Mouse (Mus musculus): ENCODE measurements around the gene Spef1. TPM values are rescaled to one million over a fixed set of nuclear protein-coding genes. Genes with fewer than 3 reads are reported as not detected.
A peak's percentile ranks its signal among the peaks of the same experiment; 100 is the strongest.

Spef1 gene
- total RNA-seq, 4 experiments from 2014 or later: 4.4 to 6.2 (median 4.9) TPM

DNA sequence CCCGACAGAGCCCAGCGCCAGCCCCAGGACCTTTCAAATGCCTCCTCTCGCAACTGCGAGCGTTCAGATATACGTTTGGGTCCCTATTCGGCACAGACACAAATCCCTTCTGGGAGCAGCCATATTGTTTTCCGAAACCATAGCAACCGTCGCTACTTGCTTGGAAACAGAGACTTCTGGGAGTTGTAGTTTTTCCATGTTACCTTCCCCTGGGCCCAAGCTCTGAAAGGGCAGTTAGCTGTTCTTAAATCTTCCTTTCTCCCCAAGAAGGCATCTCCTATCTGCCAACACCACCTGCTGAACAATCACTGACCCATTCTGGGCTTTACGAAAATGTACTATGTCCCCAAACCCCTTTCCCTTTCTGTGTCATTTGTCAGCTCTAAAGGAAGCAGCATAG lies 12.4 kb downstream of the Spef1 start:
- DNase-seq (ENCODE audit: low spot score): peak; percentile 81

DNA sequence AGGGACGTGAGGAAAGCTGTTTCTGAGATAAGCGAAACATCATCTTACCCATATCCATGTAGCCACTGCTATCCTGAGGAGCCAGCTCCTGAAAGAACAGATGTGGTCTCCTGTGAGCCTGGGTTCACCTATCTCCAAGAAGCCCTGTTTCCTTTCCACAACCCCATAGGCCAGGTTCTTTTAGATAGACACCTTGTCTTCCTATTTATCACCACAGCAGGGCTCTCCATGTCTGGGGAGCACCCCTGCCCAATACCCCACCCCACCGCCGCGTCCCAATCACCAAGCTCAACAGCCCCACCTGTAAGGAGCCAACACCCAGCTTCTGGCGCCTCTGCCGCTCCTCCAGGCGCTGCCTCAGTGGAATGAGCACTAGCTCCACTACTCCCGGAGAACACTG lies 14.8 kb downstream of the Spef1 start:
- DNase-seq (ENCODE audit: low spot score): no peak

DNA sequence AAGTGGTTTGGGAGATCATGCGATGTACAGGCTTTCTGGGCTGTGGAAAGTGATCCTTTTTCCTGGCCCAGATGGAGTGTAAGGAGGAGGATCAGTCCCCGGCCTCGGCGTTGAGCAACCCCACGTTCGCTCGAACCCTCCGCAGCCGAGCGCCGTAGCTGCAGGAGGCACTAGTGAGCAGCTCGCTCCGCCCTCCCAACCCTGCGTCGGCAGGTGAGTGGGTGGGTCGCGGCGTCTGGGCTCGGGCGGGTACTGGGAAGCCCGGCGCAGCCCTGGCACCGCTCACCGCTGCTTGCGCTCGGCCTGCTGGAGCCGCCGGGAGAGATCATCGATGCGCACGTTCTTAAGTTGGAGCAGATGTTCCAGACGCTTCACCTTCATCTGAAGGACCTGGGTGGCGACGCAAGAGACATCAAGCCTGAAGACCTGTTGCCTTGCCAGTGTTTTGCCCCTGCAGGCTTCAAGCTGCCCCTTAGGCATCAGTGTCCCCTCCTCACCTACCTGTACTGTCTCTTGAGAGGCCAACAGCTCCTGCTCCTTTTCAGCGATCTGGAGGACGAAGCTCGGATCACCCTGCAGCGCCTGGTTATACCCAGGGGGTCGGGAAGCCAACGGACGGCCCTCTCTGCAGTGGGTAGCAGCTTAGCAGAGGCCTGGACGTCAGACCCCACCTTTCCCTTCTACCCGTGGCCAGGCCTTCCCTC lies 15.5 kb downstream of the Spef1 start:
- DNase-seq (ENCODE audit: low spot score): no peak

DNA sequence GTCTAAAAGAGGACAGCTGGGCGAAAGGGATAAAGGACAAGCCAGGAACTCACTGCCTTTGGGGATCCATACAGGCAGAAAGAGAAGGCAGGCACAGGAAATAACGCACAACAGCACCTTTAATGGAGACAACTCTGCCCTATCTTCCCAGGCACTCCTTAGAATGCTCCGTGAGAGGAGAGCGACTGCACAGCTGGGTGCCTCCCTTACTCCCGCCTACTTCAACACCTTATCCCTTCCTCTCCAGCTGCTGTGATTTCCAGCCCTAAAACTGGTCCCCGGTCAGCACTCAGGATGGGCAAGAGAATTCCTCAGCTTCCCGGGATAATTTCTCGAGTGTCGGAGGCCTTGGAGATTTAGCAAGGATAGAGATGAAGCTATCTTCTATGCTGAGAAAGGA lies 16.1 kb downstream of the Spef1 start:
- DNase-seq (ENCODE audit: low spot score): no peak

DNA sequence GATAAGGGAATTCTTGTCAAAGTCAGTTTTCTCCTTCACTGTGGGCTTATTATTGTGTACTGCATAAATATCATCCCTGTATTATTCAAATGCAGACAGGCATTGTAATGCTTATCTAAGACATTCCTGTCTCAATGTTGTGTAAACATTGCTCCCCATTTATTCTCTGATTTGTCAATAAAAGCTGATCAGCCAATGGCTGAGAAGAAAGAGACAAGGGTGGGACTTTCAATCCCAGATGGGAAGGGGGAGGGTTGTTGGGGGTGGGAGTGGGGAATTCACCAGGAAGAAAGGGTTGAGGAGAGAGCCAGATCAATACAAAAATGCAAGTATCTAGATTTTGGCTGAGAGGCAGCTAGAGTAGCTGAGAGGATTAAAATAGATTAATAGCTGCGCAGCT lies 18.2 kb downstream of the Spef1 start:
- no peak for DNase-seq (ENCODE audit: low spot score)

DNA sequence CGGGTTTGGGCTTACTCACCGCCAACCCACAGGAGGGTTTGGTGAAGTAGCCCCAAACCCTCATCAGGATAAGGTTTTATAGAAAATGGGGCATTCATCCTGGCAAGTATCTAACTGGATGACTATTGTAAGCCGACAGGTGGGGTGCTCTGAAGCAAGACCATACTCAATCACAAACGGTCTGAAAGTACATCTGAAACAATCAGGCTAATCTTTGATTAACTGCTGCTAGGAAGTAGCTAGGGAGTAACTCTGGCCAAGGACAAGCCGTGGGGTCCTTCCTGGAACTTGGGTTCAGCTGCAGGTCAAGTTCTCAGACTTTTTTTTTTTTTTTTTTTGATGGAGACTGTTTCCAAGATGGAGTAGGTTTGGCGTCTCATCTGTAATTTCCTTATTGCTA lies 19.1 kb downstream of the Spef1 start:
- no peak for DNase-seq (ENCODE audit: low spot score)

DNA sequence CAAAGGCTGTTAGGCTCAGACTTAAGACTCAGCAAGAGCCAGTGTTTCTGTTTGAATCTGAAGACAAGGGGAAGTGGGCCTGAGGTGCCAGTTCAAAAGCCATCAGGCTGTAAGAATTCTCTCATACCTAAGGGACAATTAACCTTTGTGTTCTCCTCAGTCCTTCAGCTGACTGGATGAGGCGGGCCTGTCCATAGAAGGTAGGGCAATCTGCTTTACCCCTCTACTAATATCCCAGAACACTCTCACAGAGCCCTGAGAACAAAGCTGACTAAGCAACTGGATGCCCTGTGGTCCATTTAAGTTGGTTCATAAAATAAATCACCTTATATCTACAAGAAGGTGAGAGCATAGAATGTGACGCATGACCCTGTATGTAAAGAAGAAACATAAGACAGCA lies 20.9 kb downstream of the Spef1 start:
- DNase-seq (ENCODE audit: low spot score): no peak

DNA sequence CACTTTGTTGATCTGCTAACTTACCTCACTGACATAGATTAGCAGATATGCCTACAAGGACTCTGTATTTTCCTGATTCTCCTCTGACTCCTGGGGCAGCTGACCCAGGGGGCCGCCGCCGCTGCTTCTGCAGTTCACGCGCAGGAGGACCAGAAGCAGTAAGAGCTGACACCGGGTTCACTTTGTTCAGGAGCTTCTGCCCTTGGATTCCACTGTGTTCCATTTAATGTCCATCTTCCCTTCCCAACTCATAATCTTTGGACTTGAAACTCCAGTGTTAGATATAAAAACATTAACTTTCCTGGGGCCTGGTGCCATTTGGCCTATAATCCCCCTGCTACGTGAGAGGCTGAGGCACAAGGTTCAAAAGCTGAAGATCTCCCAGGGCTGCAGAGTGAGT lies 23.2 kb downstream of the Spef1 start:
- DNase-seq (ENCODE audit: low spot score): no peak

DNA sequence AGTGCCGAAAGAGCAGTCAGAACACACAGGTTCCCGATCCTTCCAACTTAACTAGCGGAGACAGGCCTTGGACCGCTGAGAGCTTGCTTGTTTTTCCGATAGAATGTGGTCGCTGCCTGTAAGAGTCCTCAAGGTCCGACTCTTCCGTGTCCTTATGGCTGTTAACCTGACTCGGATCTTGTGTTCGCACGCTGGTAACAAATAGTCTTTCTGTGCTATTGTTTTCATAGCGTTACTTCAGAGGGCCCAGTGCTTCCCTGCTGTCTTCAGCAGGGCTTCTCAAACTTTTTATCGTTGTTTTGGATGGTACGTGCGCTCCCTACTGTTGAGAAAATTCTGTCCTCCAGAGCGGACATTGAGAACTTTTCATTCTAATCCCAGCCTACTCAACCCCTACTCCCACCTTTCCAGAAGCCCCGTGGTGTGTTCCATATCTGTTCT lies 26.4 kb downstream of the Spef1 start:
- peak; percentile 47 for DNase-seq (ENCODE audit: low spot score)

DNA sequence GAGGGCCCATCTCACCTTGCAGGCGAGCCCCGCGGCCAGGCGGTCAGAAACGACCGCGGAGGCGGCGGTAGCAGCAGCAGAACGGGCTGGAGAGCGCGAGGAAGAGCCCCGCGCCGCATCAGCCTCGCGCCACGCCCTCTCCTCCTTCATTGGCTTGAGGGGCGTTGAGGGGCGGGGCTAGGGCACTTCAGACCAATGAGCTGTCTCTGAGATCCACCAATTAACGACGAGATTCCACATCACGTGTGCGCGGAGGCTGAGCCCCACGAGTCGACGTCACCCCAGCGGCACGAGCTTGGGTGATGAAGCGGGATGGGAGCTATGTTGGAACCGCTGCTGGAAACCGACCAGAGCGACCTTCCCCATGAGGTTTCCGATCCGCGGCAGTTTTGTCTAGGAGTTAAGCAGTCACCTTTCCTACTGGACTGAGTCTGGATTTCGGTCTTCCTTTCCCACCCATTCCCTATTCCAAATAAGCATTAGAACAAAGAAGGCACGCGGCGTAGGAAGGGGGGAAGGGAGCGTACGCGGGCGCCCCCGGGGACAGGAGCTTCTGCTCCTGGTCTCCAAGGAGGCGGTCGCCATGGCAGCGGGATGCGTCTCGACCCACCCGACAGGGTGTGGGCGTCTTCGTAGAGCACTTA lies 27.0 kb downstream of the Spef1 start, which contains the start of gene 1700037H04Rik:
TSS of gene 1700037H04Rik (minus strand) at position 144 of the 644 bp plus-strand sequence.
- peak; percentile 95 for DNase-seq (ENCODE audit: low spot score)

DNA sequence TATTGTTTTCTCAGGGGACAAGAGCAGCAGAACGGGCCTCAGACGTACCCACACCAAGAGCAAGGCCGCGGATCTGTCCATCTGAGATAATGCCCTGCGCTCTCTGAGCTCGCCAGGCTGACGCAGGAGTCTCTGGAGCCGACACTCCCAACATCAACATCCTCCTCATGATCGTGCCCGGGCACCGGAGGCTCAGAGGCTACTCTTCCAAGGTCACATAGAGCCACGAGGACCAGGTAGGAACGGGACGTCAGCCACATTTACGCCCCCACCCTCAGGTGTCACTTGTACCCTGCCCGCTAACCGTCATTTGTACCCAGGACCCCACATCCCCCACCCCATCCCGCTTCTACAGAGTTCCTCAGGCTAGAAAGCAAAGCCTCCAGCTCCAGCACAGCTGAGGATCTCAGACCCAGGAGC lies 27.6 kb downstream of the Spef1 start:
- DNase-seq (ENCODE audit: low spot score): no peak

DNA sequence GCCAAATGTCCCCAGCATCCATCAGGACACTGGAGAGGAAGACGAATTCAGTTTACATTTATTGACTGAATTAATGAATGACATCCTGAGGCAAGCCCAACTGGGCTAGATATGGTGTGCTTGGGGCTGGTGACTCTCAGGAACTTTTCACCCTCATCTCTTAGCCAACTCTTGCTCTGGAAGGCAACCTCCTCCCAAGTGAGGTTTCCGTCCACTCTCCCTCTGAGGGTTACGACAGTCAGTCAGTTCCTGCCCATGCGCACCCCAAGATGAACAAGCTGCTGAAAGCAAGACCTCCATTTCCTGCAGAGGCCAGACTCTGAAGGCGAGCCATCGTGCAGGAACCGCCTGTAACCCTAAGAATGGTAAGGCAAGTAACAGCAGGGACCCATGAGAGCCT lies 30.1 kb downstream of the Spef1 start:
- no peak for DNase-seq (ENCODE audit: low spot score)

DNA sequence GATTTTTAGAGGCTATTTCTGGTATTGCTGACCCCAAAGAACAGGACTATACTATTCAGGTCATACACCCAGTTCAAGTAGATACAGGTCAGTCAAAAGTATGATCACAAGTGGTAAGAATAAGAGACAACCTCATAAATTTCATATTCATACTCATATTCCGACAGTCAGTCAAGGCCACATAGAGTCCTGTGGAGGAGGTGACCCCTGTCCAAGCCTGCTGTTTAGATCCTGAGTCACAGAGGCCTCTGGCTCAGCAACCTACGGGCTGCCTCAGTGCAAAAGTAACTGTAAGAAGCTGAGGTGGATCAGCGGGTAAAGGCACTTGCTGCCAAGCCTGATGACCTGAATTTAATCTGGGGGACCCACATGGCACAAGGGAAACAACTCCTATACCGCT lies 33.0 kb downstream of the Spef1 start:
- DNase-seq (ENCODE audit: low spot score): no peak

DNA sequence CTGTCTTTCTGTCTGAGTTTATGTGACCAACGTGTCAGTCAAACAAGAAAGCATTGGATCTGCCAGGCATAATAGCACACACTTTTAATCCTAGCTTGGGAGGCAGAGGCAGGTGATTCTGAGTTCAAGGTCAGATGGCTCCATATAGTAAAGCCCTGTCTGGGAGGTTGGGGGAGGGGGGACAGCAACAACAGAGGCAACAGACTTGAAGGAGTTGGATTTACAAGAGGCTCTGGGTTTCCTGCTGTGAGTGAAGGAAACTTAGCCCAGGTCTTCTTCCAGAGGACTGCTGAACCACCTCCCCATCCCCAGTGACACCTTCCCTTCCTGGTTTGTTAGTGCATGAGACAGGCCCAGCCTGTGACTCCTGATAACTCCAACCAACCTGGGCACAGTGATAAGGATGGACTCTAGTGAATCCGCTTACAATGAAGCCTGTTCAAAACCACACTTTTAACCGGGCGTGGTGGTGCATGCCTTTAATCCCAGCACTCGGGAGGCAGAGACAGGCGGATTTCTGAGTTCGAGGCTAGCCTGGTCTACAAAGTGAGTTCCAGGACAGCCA lies 34.8 kb downstream of the Spef1 start:
- DNase-seq (ENCODE audit: low spot score): no peak

DNA sequence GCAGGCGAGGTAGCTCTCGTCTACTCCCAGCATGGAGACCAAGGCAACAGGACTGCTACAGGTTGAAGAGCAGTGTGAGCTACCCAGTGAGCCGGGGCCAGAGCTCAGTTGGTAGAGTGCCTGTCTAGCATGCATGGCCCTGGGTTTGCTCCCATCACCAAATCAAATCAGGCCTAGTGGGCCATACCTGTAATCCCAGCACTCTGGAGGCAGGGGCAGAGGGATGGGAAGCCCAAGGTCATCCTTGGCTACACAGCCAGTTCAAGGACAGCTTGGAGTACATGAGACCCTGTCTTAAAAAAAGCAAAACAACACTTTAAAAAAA lies 37.9 kb downstream of the Spef1 start:
- DNase-seq (ENCODE audit: low spot score): no peak

DNA sequence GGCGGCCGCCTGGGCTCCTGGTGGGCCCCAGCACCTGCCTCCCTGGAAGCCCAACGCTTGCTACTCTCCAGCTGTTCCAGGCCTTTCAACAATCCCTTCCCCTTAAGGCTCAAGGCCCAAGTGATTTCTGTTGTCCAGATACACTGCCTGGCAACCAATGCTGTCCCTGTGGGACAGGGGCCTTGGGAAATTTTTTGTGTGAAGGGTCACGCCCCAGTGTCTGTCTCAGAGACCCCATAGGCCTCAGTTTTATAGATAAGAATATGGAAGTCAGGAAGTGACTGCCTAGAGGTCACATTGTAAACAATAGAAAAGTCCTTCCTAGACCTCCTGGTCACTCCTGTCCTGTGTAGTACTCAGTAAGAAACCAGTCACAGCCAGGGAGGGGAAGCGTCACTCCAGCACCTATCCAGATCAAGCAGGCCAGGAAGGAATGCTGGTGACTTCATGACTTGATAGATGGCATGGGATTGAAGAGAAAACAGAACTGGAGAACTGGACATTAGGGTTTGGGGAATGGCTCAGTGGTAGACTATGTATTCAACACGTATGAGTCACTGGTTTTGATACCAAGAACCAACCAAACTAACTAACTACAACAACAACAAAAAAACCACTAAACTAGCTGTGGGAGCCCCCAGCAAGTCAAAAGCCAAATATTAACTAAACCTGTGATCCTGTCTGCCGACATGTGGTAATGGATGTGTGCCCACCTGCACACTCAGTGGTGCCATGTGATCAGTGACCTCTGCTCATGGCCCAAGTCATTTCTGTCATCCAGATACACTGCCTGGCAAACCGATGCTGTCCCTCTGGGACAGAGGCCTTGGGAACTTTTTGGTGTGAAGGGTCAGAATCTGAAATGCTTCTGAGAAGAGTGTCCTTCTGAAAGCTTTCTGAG lies 38.5 kb downstream of the Spef1 start:
- no peak for DNase-seq (ENCODE audit: low spot score)

DNA sequence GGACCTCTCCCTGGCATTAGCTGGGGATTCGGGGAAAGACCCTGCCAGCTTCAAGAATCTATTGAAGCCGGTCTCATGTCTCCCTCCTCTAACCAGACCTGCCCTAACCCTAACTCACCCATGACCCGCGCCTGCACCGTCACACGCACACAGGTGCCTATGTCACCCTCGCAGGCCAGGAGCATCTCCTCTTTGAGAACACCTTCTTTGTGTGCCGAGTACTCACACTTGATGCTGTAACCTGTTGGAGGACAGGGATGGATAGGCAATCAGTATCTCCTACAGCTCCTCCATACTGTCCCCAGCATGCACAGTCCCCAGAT lies 40.1 kb downstream of the Spef1 start:
- no peak for DNase-seq (ENCODE audit: low spot score)

DNA sequence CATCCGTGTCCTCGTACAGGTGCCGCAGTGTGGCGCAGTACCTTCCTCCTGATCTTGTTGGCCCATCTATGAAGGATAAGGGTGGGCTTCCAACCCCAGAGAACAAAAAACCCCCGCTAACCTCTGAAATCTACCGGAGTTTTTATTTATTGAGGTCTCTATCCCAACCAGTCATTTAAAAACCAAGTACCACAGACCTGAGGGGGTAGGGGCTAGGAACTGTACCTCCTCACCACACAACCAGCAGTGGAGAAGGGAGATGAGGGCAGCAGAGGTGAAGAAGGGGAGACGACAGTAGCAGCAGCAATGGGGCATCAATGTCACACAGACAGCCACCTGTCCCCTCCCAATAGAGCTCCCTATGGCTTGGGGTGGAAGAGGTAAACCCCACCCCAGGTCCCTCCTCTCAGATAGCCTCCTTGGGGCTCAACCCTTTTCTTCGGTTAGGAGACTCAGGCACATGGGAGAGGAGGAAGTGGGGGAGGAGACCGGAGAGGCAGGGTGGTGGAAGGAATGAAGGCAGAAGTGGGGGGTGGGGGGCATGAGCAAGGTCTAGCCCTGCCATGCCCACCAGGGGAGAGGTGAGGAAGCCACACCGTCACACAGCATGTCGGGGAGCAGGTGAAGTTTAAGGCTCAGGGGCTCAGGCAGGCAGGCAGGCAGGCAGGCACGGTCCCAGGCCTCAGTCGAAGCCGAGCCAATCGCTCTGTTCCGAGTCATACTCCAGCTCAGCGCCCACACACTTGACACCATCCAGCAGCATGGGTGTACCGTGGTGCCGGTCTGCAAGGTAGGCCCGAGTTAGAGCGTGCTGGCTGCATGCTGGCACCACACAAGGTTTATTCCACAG lies 40.7 kb downstream of the Spef1 start:
- DNase-seq (ENCODE audit: low spot score): no peak

DNA sequence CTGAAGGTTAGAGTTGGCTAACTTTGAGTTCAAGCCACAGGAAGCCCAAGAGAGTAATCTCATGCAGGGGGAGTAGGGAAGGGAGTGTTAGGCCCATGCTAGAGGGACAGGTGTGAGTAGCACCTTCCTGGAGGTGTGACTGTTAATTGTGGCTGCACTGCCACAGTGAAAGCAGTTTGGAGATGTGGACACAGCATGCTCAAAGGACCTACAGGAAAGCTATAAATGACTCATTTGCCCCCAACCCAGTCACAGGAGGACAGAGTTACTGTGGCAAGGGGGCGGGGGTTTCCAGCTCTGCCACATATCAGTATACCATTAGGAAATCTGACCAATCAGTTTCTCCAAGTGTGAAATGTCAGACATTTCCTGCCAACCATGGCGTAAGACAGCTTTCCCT lies 41.5 kb downstream of the Spef1 start:
- DNase-seq (ENCODE audit: low spot score): no peak

DNA sequence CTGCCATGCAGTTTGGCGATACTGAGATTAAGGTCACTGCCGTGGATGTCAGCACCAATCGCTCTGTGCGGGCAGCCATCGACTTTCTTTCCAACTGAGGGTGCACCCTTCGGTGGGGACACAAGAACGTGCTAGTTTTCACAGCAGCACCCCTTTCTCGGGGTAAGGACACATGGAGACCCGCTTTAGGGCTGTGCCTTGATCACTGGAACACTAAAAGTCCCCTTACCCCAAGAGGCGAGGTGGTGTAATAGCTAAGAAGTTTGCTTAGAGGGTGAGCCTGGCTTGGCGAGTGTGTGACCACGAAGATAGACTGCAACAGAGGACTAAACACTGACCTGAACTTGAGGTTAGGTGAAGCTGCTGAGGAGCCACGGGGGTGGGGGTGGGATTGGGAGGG lies 42.0 kb downstream of the Spef1 start:
- no peak for DNase-seq (ENCODE audit: low spot score)

DNA sequence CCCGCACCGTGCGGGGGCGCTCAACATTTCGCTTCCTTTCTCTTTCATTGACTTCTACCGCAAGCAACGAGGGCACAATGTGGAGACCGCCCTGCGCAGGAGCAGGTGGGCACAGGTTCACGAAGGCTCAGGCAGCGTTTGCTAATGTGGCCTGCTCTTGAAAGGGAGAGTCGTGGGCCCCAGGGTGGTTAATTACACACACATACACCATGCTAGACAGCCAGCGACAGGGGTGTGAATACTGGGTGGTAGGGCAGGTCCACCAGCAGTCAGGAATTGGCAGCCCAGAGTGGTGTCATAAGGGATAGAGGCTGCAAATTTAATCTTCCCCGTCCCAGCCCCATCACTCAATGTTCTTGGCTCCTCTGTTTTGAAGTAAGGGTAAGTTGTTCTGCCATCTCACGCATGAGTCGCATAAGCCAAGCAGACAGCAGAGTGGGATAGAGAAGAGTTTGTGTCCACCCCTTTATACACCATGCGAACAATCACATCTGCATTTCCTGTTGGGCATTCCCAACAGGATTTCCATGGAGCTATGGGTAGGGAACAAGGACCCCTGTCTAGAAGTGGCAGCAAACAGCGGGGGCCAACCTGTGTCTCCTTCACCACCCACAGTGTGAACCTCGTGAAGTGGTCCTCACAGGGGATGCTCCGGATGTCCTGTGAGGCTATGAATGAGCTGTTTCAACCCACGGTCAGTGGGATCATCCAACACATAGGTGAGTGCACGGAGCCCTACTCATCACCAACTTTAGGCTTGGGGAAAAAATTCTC lies 43.9 kb downstream of the Spef1 start:
- DNase-seq (ENCODE audit: low spot score): no peak

Measured in heart, adult 8-10 months (tissue).